Mouse (Mus musculus): Measurements from ENCODE around the gene Tmem245.
A peak's percentile ranks its signal among the peaks of the same experiment; 100 is the strongest.
"Not testable (repeated sequence)": the region's sequence is repeated elsewhere in the genome, so short reads cannot be mapped to it uniquely, and the experiment has no call there.

The Tmem245 gene

DNA sequence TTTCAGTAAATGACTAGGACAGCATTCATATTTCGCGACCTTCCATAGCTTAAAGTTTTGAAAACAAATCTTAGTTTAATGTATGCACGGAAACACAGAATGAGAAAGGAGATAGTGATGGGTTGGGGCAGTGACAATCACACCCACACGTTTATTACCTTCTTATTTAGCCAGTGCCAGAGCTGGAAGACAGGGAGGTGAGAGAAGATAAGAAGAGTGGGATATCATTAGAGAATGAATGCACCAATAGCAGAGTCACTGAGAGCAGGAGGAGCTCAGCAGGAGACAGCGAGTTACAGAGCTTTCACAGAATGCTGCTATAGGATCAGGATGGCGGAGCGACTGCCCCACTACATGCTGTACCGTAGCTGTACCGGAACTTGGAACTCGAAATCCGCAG is 25.0 kb downstream of the Tmem245 start:
- no peak for DNase-seq

GRCm38 (mm10) chr4:56915732-56916325 is 31.4 kb downstream of the Tmem245 start:
- no peak for DNase-seq

DNA sequence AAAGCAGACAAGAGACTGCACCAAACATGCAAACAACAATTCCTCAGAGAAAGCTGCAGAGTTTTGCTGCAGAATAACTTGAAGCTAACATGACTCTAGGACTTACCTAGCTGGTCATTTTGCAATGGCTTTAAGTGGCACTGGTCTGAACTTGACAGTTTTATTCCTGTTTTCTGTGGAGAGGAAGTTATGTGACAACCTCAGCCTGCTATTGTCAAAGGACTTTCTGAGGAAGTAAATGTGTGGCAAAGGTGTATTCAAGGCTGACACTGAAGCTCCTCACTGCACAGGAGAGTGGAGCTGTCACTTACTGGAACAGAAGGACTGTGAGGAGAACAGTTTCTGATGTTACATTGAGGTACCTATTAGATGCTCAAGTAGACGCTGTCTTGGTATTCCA is 32.5 kb downstream of the Tmem245 start:
- DNase-seq: peak; percentile 25

GRCm38 (mm10) chr4:56914338-56914737 is 32.9 kb downstream of the Tmem245 start:
- DNase-seq: no peak

GRCm38 (mm10) chr4:56912382-56913001 is 34.7 kb downstream of the Tmem245 start:
- no peak for DNase-seq

DNA sequence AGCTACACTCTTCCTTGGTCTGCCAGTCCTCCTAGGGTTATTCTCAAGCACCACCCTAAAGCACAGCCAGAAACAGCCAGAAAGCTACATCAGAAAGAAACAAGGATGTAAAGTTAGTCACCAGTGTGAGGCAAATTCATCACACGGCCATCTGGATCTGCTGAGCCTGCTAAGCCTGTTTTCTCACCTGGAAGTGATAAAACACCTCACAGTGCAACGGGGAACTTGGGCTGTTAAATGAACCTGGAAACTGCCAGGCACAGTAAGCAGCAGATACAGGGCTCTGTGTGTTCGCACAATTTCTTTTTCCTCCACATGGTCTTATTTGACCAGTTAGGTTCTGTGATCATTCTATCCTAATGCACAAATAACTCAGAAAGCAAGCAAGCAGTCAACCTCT is 37.7 kb downstream of the Tmem245 start:
- no peak for DNase-seq

DNA sequence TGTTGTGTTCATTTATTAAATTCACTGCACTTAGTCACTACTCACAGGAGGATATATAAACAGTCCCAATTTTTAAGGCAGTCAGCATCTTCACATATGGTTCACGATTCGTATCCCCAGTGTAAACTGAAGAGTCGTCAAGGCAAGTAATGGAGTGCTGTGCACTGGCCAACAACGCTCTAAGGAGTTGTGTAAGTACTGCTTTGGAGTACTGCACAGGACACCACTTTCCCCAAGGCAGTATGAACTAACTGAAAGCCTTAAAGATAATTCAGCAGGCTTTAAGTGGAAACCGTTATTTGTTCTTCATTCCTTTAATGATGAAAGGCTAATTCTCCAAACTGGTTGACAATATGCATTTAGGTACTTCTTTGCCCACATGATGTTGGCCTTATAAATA is 39.6 kb downstream of the Tmem245 start:
- DNase-seq: no peak

- DNase-seq: no peak
Measured at GRCm38 (mm10) chr4:56906926-56907325, 40.3 kb downstream of the Tmem245 start.

- DNase-seq: peak; percentile 10
Measured at GRCm38 (mm10) chr4:56905507-56905906, 41.7 kb downstream of the Tmem245 start.

GRCm38 (mm10) chr4:56901671-56902070 is 45.6 kb downstream of the Tmem245 start:
- peak; percentile 31 for DNase-seq

DNA sequence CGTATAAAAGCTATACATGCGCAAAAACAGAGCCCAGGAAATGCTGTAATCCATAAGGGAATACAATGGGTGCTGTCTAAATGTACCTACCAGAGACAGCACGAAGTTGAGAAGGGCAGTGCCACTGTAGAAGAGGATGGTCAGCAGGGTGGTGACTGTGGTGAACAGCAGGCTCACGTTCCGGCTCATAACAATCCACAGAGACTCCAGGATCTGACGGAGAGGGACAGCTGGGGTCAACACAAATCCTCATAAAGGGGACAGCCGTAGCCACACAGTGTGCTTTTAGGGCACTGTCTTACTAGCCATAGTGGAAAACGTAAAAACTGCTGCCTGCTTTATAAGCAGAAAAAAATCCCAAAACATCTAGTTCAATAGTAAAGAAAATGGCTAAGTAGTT is 48.0 kb downstream of the Tmem245 start:
- DNase-seq: no peak

DNA sequence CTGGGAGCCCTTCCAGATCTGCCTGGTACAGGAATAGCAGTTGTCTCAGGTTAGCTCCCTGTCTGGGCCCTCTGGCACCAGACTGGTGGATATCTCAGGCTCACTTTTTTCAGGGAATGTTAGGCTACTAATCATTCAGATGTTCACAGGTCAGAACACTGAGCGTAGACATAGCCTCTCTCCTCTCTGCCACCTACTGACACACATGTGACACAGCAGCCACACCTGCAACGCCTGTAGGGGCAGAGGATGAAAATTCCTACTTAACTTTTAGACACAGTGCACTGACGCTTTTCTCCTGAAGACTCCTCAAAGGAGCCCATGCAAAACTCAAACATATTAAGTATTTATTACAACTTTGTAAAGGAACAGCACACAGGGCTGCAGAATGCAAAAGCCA is 49.7 kb downstream of the Tmem245 start:
- DNase-seq: no peak

- DNase-seq: no peak
Measured at GRCm38 (mm10) chr4:56894196-56894595, 53.0 kb downstream of the Tmem245 start.

- no peak for DNase-seq
Measured at GRCm38 (mm10) chr4:56892501-56893115, 54.6 kb downstream of the Tmem245 start.

DNA sequence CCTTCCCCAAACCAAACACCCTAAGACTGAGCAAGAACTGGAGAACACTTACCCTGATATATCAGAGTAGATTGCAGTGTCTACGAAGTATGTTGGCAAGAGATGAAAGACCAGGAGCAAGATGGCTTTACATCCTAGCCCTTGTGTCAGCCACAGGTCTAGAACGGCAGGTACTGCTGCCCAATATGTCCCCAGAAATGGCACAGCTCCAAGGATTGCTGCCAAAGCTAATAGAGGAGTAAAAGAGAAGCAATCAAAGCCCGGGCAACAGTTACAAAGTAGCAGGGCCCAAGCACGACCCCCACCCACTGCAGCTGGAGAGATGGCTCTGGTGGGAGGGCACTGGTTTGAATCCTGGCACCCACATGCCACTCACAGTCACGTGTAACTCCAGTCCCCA is 58.8 kb downstream of the Tmem245 start:
- peak; percentile 74 for DNase-seq

GRCm38 (mm10) chr4:56886286-56886979 is 60.8 kb downstream of the Tmem245 start:
- no peak for DNase-seq

DNA sequence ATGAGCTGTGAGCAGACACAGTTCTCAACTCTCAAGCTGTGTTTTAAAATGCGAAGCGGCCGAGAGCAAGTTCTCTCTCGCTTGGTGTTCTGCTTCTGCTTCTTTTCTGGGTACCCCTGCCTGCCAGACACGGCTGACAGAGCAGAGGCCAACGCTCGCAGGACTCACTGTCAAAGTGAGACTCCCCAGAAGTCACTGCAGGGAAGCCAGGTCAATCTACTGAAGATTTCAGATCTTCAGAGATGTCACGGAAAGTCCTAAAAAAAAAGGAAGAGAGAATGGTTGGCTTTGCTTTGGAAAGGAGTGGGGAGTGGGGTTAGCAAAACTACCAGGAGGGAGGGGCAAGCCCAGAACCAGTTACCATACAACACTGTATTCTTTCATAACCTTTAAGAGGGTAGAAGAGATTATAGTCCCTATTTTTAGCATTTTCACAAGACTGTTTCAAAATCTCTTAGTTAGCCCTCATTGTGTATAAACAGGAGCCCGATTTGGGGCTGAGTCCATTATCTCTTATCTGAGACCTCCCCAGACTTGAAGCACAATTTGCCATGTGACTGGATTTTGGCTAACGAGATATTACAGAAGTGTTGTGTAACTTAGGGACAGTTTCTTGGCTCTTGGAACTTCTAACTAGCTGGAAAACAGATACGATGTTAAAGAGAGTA is 67.1 kb downstream of the Tmem245 start:
- peak; percentile 39 for DNase-seq

GRCm38 (mm10) chr4:56878971-56879370 is 68.3 kb downstream of the Tmem245 start:
- DNase-seq: no peak

DNA sequence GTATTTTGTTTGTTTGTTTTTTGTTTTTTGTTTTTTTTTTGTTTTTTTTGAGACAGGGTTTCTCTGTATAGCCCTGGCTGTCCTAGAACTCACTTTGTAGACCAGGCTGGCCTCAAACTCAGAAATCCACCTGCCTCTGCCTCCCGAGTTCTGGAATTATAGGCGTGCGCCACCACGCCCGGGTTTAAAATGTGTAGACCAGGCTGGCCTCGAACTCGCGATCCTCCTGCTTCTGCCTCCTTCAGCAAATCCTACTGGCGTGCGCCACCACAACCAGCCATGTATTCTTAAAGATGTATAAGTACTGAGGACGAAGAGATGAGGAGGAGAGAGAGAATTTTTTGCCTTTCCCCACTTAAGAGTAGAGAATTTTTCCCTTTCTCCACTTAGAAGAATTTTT is 76.7 kb downstream of the Tmem245 start:
- DNase-seq: not testable (repeated sequence)

DNA sequence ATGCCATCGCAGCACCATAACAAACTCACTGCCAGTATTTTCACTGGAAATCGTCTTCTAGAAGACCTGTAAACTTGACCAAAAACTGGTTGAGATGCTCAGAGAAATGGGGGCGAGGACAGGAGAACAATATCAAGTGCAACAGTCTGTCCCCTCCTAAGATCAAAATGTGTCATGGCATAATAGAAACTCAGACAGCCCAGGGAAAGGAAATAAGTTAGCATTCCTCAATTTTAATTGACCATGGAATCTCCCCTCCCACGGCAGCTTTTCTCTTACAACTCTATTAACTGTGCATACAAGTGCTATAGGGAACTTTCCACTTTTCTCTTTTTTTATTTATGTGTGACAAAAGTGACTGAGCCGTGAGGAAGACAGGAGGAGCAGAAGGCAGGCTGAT is 79.5 kb downstream of the Tmem245 start:
- no peak for DNase-seq

- DNase-seq: peak; percentile 53
Measured at GRCm38 (mm10) chr4:56865971-56866370, 81.3 kb downstream of the Tmem245 start.

GRCm38 (mm10) chr4:56865003-56865511 is 82.2 kb downstream of the Tmem245 start, which contains the start of gene Ctnnal1:
TSS of gene Ctnnal1 (minus strand) at chr4:56865188.
- peak; percentile 95 for DNase-seq

DNA sequence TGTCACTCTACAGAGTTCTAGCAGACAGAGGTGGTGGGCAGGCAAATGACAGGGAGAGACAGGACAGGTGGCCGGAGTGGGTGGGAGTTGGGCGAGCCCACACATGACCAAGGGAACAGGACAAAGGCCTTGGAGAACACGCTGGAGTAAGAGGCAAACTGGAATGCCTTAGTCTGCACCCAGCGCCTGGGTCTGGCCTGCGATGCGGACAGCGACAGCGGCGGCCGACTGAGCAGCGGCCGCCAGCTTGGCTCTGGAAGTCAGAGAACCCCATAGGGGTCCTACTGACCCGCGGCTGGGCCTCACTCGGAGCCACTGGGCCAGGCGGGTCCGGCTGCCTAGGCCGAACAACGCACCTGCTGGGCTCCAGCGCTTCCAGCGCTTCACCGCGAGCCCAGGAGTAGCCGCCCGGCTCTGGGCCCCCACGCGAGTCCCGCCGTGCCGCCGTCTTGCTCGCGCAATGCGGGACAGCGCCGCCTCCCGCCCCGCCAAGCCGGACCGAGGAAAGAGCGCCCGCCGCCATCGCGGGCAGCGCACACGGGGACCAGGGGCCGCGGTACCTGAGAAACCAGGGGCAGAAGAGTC is 82.7 kb downstream of the Tmem245 start:
- peak; percentile 18 for DNase-seq
